Mouse (Mus musculus): ENCODE data around the gene Mpg. TPM values are rescaled to one million over a fixed set of nuclear protein-coding genes. Genes with fewer than 3 reads are reported as not detected.

Gene Mpg
- polyA plus RNA-seq, 1 experiment, result 7.5 TPM

GRCm38 (mm10) chr11:32232848-32233247, 6.5 kb downstream of the Mpg start:
- H3K27ac ChIP-seq (ENCODE audit: insufficient read depth, low read depth, low read length), result no peak overlapping the region
- H3K27me3 ChIP-seq (ENCODE audit: control insufficient read depth, insufficient read depth, low read length), result no peaks in the 10 kb centered on the region
- H3K4me3 ChIP-seq (ENCODE audit: low read depth, low read length), result no peak overlapping the region
- 89% methylated on average over 10 of the region's 10 CpGs for WGBS
- no peaks in the 10 kb centered on the region for H3K4me1 ChIP-seq (ENCODE audit: control insufficient read depth, insufficient read depth, insufficient read length, low read length)
- TF ChIP-seq POLR2A (IDR thresholded peaks at IDR 0.05; ENCODE audit: low read depth, low read length) (no peak), CTCF (IDR thresholded peaks at IDR 0.05; ENCODE audit: extremely low read depth, insufficient read length, insufficient replicate concordance, low read depth, low read length) (no peak)
- peaks cover 34% of the 10 kb centered on the region for H3K36me3 ChIP-seq (ENCODE audit: control insufficient read depth, insufficient read depth, low read length)

DNA sequence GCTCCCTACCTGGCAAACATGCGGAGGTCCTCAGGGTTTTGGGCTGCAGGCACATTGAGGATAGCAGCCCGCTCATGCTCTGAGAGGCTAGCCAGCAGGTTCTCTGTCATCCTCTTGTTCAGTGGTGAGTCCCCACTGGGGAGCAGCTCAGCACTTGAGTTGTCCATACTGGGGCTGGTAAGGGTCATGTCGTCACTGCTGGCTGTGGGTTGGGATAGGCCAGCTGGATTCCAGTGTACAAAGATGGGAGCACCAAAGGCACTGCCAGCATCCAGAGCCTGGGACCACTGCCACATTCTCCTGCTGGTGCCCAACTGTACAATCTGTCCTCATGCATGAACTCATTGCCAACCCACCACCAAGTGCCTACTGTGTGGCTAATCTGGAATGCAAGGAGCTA, 7.6 kb downstream of the Mpg start:
- Histone ChIP-seq H3K27ac (ENCODE audit: insufficient read depth, low read depth, low read length) (no peak overlapping the region), H3K4me3 (ENCODE audit: low read depth, low read length) (no peak overlapping the region), H3K36me3 (ENCODE audit: control insufficient read depth, insufficient read depth, low read length) (peaks cover 34% of the 10 kb centered on the region), H3K4me1 (ENCODE audit: control insufficient read depth, insufficient read depth, insufficient read length, low read length) (no peaks in the 10 kb centered on the region), H3K27me3 (ENCODE audit: control insufficient read depth, insufficient read depth, low read length) (no peaks in the 10 kb centered on the region)
- no peak for TF ChIP-seq CTCF (IDR thresholded peaks at IDR 0.05; ENCODE audit: extremely low read depth, insufficient read length, insufficient replicate concordance, low read depth, low read length)
- no peak for TF ChIP-seq POLR2A (IDR thresholded peaks at IDR 0.05; ENCODE audit: low read depth, low read length)
- WGBS, result 93% methylated on average over 3 of the region's 3 CpGs

GRCm38 (mm10) chr11:32234816-32235485, 8.6 kb downstream of the Mpg start:
- Histone ChIP-seq H3K36me3 (ENCODE audit: control insufficient read depth, insufficient read depth, low read length) (peaks cover 38% of the 10 kb centered on the region), H3K27me3 (ENCODE audit: control insufficient read depth, insufficient read depth, low read length) (no peaks in the 10 kb centered on the region), H3K4me1 (ENCODE audit: control insufficient read depth, insufficient read depth, insufficient read length, low read length) (no peaks in the 10 kb centered on the region), H3K4me3 (ENCODE audit: low read depth, low read length) (no peak overlapping the region), H3K27ac (ENCODE audit: insufficient read depth, low read depth, low read length) (no peak overlapping the region)
- TF ChIP-seq CTCF (IDR thresholded peaks at IDR 0.05; ENCODE audit: extremely low read depth, insufficient read length, insufficient replicate concordance, low read depth, low read length) (no peak), POLR2A (IDR thresholded peaks at IDR 0.05; ENCODE audit: low read depth, low read length) (no peak)
- WGBS, result 84% methylated on average over 6 of the region's 6 CpGs

GRCm38 (mm10) chr11:32235646-32236045, 9.3 kb downstream of the Mpg start:
- 11% methylated on average over 3 of the region's 3 CpGs for WGBS
- Histone ChIP-seq H3K27me3 (ENCODE audit: control insufficient read depth, insufficient read depth, low read length) (no peaks in the 10 kb centered on the region), H3K4me1 (ENCODE audit: control insufficient read depth, insufficient read depth, insufficient read length, low read length) (no peaks in the 10 kb centered on the region), H3K27ac (ENCODE audit: insufficient read depth, low read depth, low read length) (no peak overlapping the region), H3K4me3 (ENCODE audit: low read depth, low read length) (no peak overlapping the region), H3K36me3 (ENCODE audit: control insufficient read depth, insufficient read depth, low read length) (peaks cover 34% of the 10 kb centered on the region)
- TF ChIP-seq CTCF (IDR thresholded peaks at IDR 0.05; ENCODE audit: extremely low read depth, insufficient read length, insufficient replicate concordance, low read depth, low read length) (no peak), POLR2A (IDR thresholded peaks at IDR 0.05; ENCODE audit: low read depth, low read length) (no peak)

- Histone ChIP-seq H3K36me3 (ENCODE audit: control insufficient read depth, insufficient read depth, low read length) (peaks cover 32% of the 10 kb centered on the region), H3K4me3 (ENCODE audit: low read depth, low read length) (no peak overlapping the region), H3K4me1 (ENCODE audit: control insufficient read depth, insufficient read depth, insufficient read length, low read length) (no peaks in the 10 kb centered on the region), H3K27ac (ENCODE audit: insufficient read depth, low read depth, low read length) (no peak overlapping the region), H3K27me3 (ENCODE audit: control insufficient read depth, insufficient read depth, low read length) (no peaks in the 10 kb centered on the region)
- TF ChIP-seq CTCF (IDR thresholded peaks at IDR 0.05; ENCODE audit: extremely low read depth, insufficient read length, insufficient replicate concordance, low read depth, low read length) (no peak), POLR2A (IDR thresholded peaks at IDR 0.05; ENCODE audit: low read depth, low read length) (no peak)
- 58% methylated on average over 2 of the region's 2 CpGs for WGBS
Measured at GRCm38 (mm10) chr11:32236132-32236531, 9.8 kb downstream of the Mpg start.

DNA sequence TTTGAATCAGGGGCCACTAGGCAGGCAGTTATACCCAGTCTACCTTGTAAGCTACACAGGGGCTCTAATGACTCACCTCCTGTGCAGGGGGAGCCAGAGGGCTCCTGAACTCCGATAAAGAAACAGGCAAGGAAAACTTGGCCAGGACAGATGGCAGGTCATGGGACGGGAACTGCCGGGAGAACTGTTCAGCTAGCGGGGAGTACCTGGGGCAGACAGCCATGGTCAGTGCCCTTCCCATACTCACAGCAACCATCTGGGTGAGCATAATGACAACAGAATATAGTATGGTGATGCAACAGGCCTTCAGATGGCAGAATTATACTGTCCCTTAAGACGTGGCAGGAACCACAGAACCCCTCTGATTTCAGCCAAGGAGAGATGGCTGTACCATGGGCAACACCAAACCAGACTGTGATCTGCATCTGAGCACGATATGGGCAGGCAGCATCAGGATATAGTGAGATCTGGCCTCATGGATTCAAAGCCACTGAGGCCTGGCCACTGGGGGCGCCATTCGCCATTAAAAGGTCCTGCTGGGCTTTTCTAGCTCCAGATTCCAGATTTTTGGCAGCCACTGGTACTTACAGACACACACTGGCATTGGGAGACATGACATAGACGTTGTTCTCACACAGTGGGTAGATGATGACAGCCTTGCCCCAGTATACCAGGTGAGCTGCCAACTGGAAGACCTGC, 10.6 kb downstream of the Mpg start:
- no peak overlapping the region for H3K4me3 ChIP-seq (ENCODE audit: low read depth, low read length)
- H3K36me3 ChIP-seq (ENCODE audit: control insufficient read depth, insufficient read depth, low read length), result peaks cover 25% of the 10 kb centered on the region
- peaks cover 3% of the 10 kb centered on the region; the same call in 1 of the 2 replicates for H3K4me1 ChIP-seq (ENCODE audit: control insufficient read depth, insufficient read depth, insufficient read length, low read length)
- no peaks in the 10 kb centered on the region for H3K27me3 ChIP-seq (ENCODE audit: control insufficient read depth, insufficient read depth, low read length)
- no peak overlapping the region for H3K27ac ChIP-seq (ENCODE audit: insufficient read depth, low read depth, low read length)
- 70% methylated on average over 9 of the region's 9 CpGs for WGBS
- TF ChIP-seq CTCF (IDR thresholded peaks at IDR 0.05; ENCODE audit: extremely low read depth, insufficient read length, insufficient replicate concordance, low read depth, low read length) (peak; percentile 72), POLR2A (IDR thresholded peaks at IDR 0.05; ENCODE audit: low read depth, low read length) (no peak)

GRCm38 (mm10) chr11:32237411-32237795, 11.1 kb downstream of the Mpg start:
- no peak for TF ChIP-seq POLR2A (IDR thresholded peaks at IDR 0.05; ENCODE audit: low read depth, low read length)
- TF ChIP-seq CTCF (IDR thresholded peaks at IDR 0.05; ENCODE audit: extremely low read depth, insufficient read length, insufficient replicate concordance, low read depth, low read length), result no peak
- peaks cover 22% of the 10 kb centered on the region for H3K36me3 ChIP-seq (ENCODE audit: control insufficient read depth, insufficient read depth, low read length)
- H3K4me3 ChIP-seq (ENCODE audit: low read depth, low read length), result no peak overlapping the region
- peaks cover 3% of the 10 kb centered on the region; the same call in 1 of the 2 replicates for H3K4me1 ChIP-seq (ENCODE audit: control insufficient read depth, insufficient read depth, insufficient read length, low read length)
- 93% methylated on average over 3 of the region's 3 CpGs for WGBS
- H3K27me3 ChIP-seq (ENCODE audit: control insufficient read depth, insufficient read depth, low read length), result no peaks in the 10 kb centered on the region
- H3K27ac ChIP-seq (ENCODE audit: insufficient read depth, low read depth, low read length), result no peak overlapping the region
